Mouse (Mus musculus) neural tube, embryonic 14.5 days (tissue): ENCODE measurements around the gene Tubb2b. TPM values are rescaled to one million over a fixed set of nuclear protein-coding genes. Genes with fewer than 3 reads are reported as not detected.

Source experiments
- ATAC-seq: fragments of 200-750 bp; cut with Nextera tagmentation; 2 replicates; pipeline ENCODE4 v1.8.0; 2017; ENCODE audit warnings: low read depth, mild to moderate bottlenecking, moderate TSS enrichment, moderate library complexity
- H3K27ac ChIP-seq: fragments of 300-500 bp; sonication (generic); 2 replicates; pipeline ENCODE4 v1.5.1; 2014; ENCODE audit warnings: low read depth, mild to moderate bottlenecking, control low read depth, low read length, moderate library complexity, mixed read lengths
- H3K27me3 ChIP-seq: fragments of 300-500 bp; sonication (generic); 2 replicates; pipeline ENCODE4 v1.6.1; 2014; ENCODE audit warnings: low read length; ENCODE audit not compliant: control insufficient read depth, insufficient read depth
- H3K36me3 ChIP-seq: fragments of 300-500 bp; sonication (generic); 2 replicates; pipeline ENCODE4 v1.6.1; 2014; ENCODE audit warnings: low read length, mixed read lengths; ENCODE audit not compliant: control insufficient read depth, insufficient read depth
- H3K4me1 ChIP-seq: fragments of 300-500 bp; sonication (generic); 2 replicates; pipeline ENCODE4 v1.6.1; 2014; ENCODE audit warnings: low read length; ENCODE audit not compliant: control insufficient read depth, insufficient read depth
- H3K4me2 ChIP-seq: fragments of 300-500 bp; sonication (generic); 2 replicates; pipeline ENCODE4 v1.6.1; 2014; ENCODE audit warnings: mild to moderate bottlenecking, low read depth, low read length, control low read depth
- H3K4me3 ChIP-seq: fragments of 300-500 bp; sonication (generic); 2 replicates; pipeline ENCODE4 v1.5.1; 2014; ENCODE audit warnings: low read depth, low read length, control low read depth, mixed read lengths
- H3K9ac ChIP-seq: fragments of 300-500 bp; sonication (generic); replicated peaks from 2 replicates; pipeline ENCODE4 v1.6.1; 2014; ENCODE audit warnings: low read depth, mild to moderate bottlenecking, control low read depth, low read length, mixed read lengths
- H3K9me3 ChIP-seq: fragments of 300-500 bp; sonication (generic); 2 replicates; pipeline ENCODE4 v1.6.1; 2016; ENCODE audit warnings: low read length; ENCODE audit not compliant: control insufficient read depth
- WGBS: fragments of 180-500 bp; shearing (Covaris S2); extraction: QIAGEN DNeasy Blood & Tissue Kit; methylation state at CpG from one replicate; pipeline ENCODE4 v1.1.7; 2014; 5-methylcytosine and 5-hydroxymethylcytosine counted together
- polyA plus RNA-seq: library from polyadenylated mRNA; unstranded; fragments of >200 nt; fragmentation: Nextera tagmentation; extraction: Ambion mirVana; gene quantifications from 2 replicates; pipeline ENCODE4 v1.2.1, GENCODE M21; 2014

Gene Tubb2b
- polyA plus RNA-seq, 1 experiment from 2014 or later = 629 TPM

DNA sequence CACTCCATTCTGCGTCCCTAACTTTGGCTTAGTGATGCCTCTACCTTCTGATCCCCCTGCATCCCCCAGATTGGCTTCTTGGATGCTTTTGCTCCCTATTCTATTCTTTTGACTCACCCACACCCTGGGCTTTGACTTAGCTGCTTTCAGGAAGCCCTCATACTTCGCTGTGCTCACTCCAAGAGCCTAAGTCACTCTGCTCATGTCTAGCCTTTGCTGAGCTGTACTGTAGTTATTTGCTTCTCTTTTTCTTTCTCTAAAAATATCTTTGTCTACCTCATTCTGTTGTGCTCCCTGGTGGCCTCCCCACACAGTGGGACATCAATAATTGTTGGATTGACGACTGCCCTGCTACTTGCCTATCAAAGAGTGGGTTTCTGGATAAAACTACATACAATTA is 17.9 kb upstream of the Tubb2b start:
- Histone ChIP-seq H3K27ac (peak overlapping the region; percentile 99), H3K4me1 (peaks cover 27% of the 10 kb centered on the region), H3K27me3 (no peaks in the 10 kb centered on the region), H3K4me2 (peak overlapping the region; percentile 56), H3K9me3 (no peaks in the 10 kb centered on the region), H3K4me3 (peak overlapping the region; percentile 32; the same call in 1 of the 2 replicates), H3K9ac (peak overlapping the region; percentile 74), H3K36me3 (no peaks in the 10 kb centered on the region)
- peak; percentile 5 for ATAC-seq
- WGBS = 27% methylated on average over 3 of the region's 3 CpGs

DNA sequence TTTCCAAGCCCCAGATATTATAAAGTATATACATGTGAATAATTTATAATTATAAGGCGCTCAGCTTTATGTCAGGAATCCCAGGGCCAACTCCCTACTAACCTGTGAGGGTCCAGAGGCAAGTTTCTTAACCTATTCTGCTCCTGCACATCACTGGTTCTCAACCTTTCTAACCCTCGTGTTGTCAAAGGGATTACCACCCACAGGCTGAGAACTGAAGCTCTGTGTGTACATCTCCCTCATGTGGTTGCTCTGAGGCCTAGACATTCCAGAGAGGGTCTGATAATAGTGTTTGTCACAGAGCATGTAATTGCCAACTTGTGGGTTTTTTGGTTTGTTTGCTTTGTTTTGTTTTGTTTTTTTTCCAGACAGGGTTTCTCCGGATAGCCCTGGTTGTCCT is 16.6 kb upstream of the Tubb2b start:
- no peak for ATAC-seq
- H3K36me3 ChIP-seq = no peaks in the 10 kb centered on the region
- peaks cover 27% of the 10 kb centered on the region for H3K4me1 ChIP-seq
- WGBS = 61% methylated on average over 3 of the region's 3 CpGs
- no peaks in the 10 kb centered on the region for H3K9me3 ChIP-seq
- no peak overlapping the region for H3K4me3 ChIP-seq
- no peak overlapping the region for H3K4me2 ChIP-seq
- H3K9ac ChIP-seq = no peak overlapping the region
- no peaks in the 10 kb centered on the region for H3K27me3 ChIP-seq
- H3K27ac ChIP-seq = no peak overlapping the region; the same call in 1 of the 2 replicates

DNA sequence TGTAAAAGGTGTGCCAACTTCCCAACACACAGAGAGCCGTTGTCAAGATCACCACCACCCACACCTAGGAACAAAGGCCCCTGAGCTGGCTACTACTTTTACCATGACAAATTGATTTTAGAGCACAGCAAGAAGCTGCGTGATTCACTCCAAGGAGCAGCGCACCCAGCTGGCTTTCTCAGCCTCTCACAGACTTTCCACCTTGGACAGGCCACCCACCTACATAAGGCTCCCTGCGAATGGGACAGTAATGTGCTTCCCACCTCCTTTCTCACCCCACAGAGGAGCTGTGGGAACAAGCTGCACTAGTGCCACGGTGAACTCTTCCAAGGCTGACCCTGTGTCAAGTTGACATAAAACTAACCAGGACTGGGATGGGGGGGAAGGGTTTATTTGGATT is 13.1 kb upstream of the Tubb2b start:
- WGBS = 25% methylated on average over 5 of the region's 5 CpGs
- no peak overlapping the region for H3K27ac ChIP-seq

DNA sequence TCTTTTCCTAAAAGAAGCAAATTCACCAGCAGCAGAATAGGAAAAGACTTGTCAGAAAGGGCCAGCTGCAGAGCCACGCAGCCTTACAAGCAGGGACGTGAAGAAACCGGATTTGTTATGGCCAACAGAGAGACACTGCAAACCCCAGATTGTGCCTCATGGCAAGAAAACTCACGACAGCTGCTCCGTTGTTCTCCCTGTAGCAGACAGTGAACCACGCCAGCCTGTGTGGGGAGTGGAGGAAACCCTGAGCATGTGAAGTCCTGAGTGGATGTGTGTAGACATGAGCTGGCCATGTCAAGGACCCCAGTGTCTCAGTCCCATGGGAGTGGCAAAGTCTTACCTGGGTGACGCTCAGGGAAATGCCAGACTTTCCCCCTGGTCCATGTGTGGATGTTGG is 6.3 kb upstream of the Tubb2b start:
- H3K27me3 ChIP-seq = no peaks in the 10 kb centered on the region
- H3K9ac ChIP-seq = no peak overlapping the region
- WGBS = 39% methylated on average over 7 of the region's 7 CpGs
- H3K27ac ChIP-seq = peak overlapping the region; percentile 61
- no peaks in the 10 kb centered on the region for H3K9me3 ChIP-seq
- no peak overlapping the region for H3K4me3 ChIP-seq
- peak; percentile 18; the same call in 1 of the 2 replicates for ATAC-seq
- H3K36me3 ChIP-seq = no peaks in the 10 kb centered on the region
- H3K4me2 ChIP-seq = no peak overlapping the region
- H3K4me1 ChIP-seq = peaks cover 18% of the 10 kb centered on the region; the same call in 1 of the 2 replicates

More for the DNA sequence above, 13.1 kb upstream of the Tubb2b start:
- peak; percentile 41; the same call in 1 of the 2 replicates for ATAC-seq
- Histone ChIP-seq H3K4me1 (peaks cover 9% of the 10 kb centered on the region), H3K36me3 (no peaks in the 10 kb centered on the region), H3K9ac (no peak overlapping the region), H3K4me2 (no peak overlapping the region), H3K9me3 (no peaks in the 10 kb centered on the region), H3K27me3 (no peaks in the 10 kb centered on the region), H3K4me3 (no peak overlapping the region)

DNA sequence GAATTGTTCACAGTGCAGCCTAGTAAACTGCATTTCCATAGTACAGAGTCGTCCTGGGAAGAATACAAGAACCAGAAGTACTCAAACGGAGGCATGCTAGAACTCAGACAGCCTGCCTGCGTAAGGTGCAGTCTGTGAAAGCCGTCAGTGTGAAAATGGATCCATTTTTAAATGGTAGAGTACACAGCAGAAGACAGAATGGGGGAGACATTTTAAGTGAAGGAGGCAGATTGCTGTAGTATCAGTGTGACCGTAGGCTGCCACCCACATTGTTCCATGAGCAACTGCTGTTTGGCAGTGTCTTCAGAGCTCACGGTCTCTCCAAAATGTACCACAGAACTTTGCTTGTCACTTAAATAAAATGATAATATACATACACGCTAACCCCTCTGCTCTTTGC is 4.0 kb upstream of the Tubb2b start:
- Histone ChIP-seq H3K27me3 (no peaks in the 10 kb centered on the region), H3K9ac (peak overlapping the region; percentile 99), H3K4me1 (peaks cover 18% of the 10 kb centered on the region; the same call in 1 of the 2 replicates), H3K4me3 (peak overlapping the region; percentile 93), H3K4me2 (peak overlapping the region; percentile 69), H3K27ac (peak overlapping the region; percentile 100), H3K36me3 (no peaks in the 10 kb centered on the region), H3K9me3 (no peaks in the 10 kb centered on the region)
- 17% methylated on average over 7 of the region's 7 CpGs for WGBS
- ATAC-seq = no peak

DNA sequence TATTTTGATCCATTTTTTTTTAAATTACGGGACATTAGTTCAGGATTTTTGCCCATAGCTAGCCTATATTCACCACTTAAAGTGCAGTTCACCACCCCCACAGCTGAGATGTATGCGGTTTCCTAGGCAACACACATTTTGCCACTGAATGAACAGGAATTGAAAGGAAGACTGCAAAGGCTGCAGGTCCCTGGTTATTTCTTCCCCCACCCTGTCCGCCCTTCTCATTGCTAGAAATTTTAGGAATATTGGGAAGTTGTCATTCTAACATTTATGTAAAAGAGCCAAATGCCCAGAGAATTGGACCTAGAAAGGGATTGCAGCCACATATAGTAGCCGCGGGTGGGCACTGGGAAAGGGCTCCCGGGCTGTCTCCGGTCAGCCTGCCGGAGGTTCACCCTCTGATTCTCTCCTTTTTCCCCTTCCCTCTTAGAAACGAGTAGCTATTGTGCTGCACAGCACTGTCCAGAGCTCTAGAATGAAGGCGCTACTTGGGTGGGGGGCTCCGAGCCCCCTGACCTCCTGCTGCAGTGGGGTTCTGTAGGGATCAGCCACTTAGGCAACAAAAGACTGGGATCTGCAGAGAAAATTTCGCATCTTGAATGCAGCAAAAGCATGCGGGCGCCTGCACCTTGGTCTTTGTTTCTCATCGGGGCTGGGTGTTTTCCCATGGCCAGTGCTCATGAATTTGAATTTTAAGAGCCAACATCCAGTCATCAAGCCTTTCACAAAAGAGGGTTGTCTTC is 3.2 kb upstream of the Tubb2b start:
- no peaks in the 10 kb centered on the region for H3K9me3 ChIP-seq
- H3K36me3 ChIP-seq = no peaks in the 10 kb centered on the region; the same call in 1 of the 2 replicates
- H3K4me3 ChIP-seq = peak overlapping the region; percentile 93
- peaks cover 18% of the 10 kb centered on the region; the same call in 1 of the 2 replicates for H3K4me1 ChIP-seq
- peak overlapping the region; percentile 99 for H3K9ac ChIP-seq
- under 1% methylated on average over 15 of the region's 15 CpGs for WGBS
- peak overlapping the region; percentile 69 for H3K4me2 ChIP-seq
- H3K27me3 ChIP-seq = no peaks in the 10 kb centered on the region
- ATAC-seq = no peak
- H3K27ac ChIP-seq = peak overlapping the region; percentile 100

DNA sequence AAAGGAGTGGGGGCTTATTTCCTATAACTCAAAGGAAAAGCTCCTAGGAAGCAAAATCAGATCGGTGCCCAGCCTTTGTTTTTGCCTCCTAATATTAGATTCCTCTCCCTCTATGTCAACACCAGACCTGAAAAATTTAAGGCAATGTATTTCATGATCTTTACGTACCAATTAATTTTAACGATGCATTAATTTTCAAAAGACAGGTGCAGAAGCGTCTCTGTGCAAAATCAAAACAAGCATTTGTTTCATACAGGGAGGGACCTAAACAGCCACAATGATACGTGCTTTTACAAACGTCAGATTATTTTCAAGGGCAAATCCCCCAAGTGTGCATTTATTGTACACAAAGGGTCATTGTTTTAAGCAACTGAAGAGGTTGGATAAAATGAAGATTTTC is 2.6 kb upstream of the Tubb2b start:
- Histone ChIP-seq H3K36me3 (no peaks in the 10 kb centered on the region; the same call in 1 of the 2 replicates), H3K4me2 (peak overlapping the region; percentile 69), H3K9ac (peak overlapping the region; percentile 99), H3K4me1 (peaks cover 18% of the 10 kb centered on the region; the same call in 1 of the 2 replicates), H3K27me3 (no peaks in the 10 kb centered on the region), H3K4me3 (peak overlapping the region; percentile 93), H3K9me3 (no peaks in the 10 kb centered on the region), H3K27ac (peak overlapping the region; percentile 100)
- 7% methylated on average over 6 of the region's 6 CpGs for WGBS
- ATAC-seq = no peak

DNA sequence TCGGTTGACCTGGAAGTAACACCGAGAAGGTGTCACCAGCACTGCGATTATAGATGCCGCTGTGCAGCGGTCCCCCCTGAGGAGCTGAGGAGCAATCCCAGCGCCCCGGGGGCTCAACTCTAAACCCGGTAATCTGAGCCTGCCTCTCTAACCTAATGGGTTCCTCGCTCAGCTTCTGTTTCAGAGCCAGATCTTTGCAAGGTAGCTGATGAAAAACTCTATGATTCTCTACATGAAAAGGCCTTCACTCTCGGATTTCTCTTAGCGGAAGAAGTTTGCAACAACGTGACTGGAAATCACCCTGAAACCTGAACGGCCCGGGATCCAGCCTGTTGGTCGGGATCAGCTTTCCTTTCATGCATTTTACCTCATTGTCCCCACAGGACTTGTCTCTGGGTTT is 2.0 kb upstream of the Tubb2b start:
- Histone ChIP-seq H3K9me3 (no peaks in the 10 kb centered on the region), H3K4me1 (peaks cover 18% of the 10 kb centered on the region; the same call in 1 of the 2 replicates), H3K36me3 (no peaks in the 10 kb centered on the region; the same call in 1 of the 2 replicates), H3K9ac (peak overlapping the region; percentile 99), H3K27me3 (no peaks in the 10 kb centered on the region), H3K4me3 (peak overlapping the region; percentile 93), H3K27ac (peak overlapping the region; percentile 100), H3K4me2 (peak overlapping the region; percentile 69)
- under 1% methylated on average over 15 of the region's 15 CpGs for WGBS
- no peak for ATAC-seq

DNA sequence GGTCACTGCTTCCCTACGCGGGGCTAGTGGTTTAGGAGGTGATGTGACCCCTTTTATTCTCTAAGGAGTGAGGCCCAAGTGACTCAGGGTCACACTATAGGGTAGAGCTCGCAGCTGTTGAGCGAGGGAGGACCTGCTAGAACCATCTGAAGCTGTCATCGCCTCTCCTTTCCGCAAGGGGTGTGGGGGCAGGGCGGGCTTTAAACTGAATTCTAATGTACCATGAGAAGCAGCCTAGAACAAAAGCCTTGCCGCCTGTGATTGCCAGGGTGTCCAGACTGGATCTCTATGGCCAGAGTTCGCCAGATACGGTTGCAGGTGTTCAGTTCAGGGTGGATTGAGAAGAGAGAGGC is 1.4 kb upstream of the Tubb2b start:
- H3K9ac ChIP-seq = peak overlapping the region; percentile 99
- peak overlapping the region; percentile 69 for H3K4me2 ChIP-seq
- H3K9me3 ChIP-seq = no peaks in the 10 kb centered on the region
- H3K4me3 ChIP-seq = peak overlapping the region; percentile 93
- no peaks in the 10 kb centered on the region for H3K27me3 ChIP-seq
- WGBS = under 1% methylated on average over 10 of the region's 10 CpGs
- H3K4me1 ChIP-seq = peaks cover 15% of the 10 kb centered on the region; the same call in 1 of the 2 replicates
- H3K36me3 ChIP-seq = no peaks in the 10 kb centered on the region; the same call in 1 of the 2 replicates
- peak; percentile 29 for ATAC-seq
- H3K27ac ChIP-seq = peak overlapping the region; percentile 100
